Mouse (Mus musculus) 416B (cell line): ENCODE data around the gene Tpi1.

Experiments used
- DNase-seq: peaks from one replicate; pipeline ENCODE4 v3.0.0; 2011; ENCODE audit warnings: low read depth

Gene Tpi1

DNA sequence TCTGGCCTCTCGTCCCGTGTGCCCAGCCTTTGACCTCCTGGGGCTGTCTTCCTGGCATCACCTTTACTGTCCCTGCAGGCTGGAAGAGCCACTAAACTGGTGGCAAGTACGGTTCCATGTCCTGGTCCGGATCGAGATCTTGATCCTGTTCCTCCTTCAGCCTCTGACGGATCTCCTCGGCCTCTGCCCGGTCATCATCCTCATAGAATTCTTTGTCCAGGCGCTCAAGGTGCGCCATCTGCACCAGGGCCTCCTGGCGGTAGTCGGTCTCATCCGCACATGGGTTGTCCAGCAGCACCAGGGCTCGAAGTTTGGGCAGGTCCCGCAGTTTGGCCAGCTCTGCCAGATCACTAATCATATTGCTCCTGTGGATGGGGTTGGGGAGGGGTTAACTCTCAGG is 43.6 kb downstream of the Tpi1 start:
- DNase-seq: no peak

DNA sequence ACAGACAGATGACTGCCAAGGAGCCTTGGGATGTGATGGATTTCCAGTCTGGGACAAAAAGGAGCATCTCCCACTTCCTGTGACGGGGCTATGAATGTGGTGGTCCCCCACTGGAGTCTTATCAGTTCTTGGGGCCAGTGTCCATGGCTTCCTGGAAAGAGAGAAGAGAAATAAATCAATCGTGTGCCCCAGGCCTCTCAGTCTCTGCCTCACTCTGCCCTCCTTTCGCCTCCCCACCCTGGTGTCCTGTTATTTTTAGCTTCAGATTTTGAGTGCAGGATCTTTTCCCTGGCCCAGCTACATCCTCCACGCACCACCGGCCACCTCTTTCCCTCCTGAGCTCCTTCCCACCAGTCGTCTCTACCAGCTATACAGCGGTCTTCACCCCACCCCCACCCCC is 44.1 kb downstream of the Tpi1 start:
- no peak for DNase-seq

DNA sequence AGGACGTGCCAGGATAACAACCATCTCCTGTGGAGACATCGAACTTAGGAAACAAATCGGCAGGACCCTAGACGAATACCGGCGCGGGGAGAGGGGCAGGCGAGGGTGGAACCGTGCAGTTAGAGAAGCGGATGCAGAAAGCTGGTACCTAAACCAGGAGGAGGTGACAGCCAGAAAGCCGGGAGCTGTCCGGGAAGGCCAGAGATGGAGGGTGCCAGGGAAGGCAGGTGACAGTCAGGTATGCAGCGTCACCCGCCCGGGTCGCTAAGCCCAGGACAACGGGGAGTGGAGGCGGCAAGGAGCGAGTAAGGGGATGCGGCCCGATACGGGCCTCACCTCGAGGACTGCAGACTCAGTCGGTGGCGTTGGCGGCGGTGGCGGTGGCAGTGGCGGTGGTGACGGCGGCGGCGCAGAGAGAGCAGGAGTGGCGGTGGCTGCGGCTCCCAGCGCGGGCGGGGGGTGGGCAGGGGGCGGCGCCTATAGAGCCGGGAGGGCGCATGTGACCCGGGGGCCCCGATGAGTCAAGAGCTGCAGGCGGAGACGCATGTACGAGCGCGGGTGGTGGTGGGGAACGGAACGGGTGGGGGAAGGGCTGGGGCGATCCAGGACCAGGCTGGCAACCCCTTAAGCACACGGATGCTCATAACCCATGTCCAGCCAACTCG is 44.9 kb downstream of the Tpi1 start, which contains the start of gene Eno2:
TSS of gene Eno2 (minus strand) at position 573 of the 665 bp plus-strand sequence.
- DNase-seq: no peak

DNA sequence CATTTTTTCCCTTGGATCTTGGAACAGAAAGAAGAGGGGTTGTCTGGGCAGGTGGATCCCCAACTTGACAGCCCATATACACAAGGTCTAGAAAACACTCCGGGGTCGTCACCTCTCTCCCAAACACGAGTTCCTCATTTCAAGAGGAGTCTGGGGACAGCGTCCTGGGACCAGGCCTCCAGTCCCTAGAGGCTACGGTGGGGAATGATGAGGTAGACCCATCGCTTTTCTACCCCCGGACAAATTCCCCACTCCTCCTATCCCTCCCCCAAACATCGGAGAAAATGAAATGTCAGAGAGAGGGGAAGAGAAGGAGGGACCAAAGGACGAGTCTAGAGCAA is 45.4 kb downstream of the Tpi1 start:
- no peak for DNase-seq

DNA sequence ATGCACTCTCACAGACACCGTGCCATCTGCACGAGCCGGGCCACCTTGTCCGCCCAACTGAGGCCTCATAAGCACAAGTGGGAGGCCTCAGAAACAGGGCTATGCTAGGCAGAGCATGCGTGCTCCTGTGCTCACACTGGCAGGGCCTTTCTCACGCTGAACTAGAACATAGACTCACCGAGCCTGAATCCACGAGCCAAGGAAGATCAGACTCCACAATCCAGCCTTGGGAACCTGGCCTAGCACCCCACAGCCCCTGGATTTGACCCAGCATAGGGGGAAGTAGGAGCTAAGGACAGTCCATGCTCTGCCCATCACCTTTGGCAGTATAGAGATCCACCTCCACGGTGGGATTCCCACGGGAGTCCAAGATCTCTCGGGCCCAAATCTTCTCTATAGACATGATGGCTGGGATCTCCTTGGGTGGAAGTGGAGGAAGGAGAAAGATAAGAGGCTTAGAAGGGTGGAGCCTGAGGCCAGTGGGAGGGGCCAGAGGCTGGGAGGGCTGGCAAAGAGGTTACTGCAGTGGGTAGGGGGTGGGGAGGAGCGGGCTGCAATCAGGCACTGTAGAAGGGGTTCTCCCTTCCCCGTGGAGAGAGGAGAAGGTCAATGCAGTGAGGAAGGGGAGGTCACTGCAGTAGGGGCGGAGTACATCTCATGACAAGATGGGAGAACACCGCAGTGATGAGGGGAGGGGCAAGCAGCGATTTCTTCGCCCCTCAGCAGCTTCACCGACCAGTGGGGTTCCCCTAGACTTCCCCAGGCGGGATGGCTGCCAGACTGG is 46.0 kb downstream of the Tpi1 start:
- DNase-seq: no peak

DNA sequence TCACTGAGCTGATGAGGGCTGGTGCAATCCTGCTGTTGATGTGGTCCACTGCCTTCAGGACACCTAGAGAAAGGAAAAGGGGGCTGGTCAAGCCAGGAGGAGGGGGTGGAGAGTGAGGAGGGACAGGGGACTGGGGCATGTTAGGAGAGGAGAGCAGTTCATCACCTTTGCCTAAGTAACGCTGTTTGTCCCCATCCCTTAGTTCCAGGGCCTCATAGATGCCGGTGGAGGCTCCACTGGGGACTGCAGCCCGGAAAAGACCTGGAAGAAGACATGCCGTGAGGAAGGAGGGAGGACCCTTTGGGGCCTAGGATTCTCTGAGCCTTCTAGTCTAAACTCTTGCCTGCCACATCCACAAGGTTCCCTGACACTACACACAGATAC is 46.6 kb downstream of the Tpi1 start:
- DNase-seq: no peak

DNA sequence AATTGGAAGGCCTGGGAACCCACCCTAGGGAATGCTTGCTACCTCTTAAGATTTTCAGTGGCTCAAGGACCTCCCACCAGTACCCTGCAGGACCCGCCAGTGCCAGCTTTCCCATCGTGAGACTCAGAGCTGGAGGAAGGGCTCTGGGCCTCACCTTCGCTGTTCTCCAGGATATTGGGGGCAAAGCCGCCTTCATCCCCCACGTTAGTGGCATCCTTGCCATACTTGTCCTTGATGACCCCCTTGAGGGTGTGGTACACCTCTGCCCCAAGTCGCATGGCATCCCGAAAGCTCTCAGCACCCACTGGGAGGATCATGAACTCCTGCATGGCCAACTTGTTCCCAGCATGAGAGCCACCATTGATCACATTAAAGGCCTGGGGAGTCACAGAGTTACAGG is 48.1 kb downstream of the Tpi1 start:
- DNase-seq: no peak
